Mouse (Mus musculus): ENCODE measurements around the gene Foxp1. TPM values are rescaled to one million over a fixed set of nuclear protein-coding genes. Genes with fewer than 3 reads are reported as not detected.
A peak's percentile ranks its signal among the peaks of the same experiment; 100 is the strongest.

Foxp1 gene
- total RNA-seq, 2 experiments from 2014 or later = 142 TPM

- intact Hi-C loops (cut with DNase I) = no loop called here
- no peak for DNase-seq (ENCODE audit: low spot score in 2 of 2)
Measured at GRCm38 (mm10) chr6:99453763-99454520, 68.6 kb downstream of the Foxp1 start.

GRCm38 (mm10) chr6:99452638-99453185 is 69.8 kb downstream of the Foxp1 start:
- no peak for DNase-seq (ENCODE audit: low spot score in 2 of 2)
- intact Hi-C loops (cut with DNase I) = no loop called here

- intact Hi-C loops (cut with DNase I) = no loop called here
- DNase-seq (ENCODE audit: low spot score in 2 of 2) = no peak
Measured at GRCm38 (mm10) chr6:99451479-99451878, 71.0 kb downstream of the Foxp1 start.

GRCm38 (mm10) chr6:99447447-99447846 is 75.1 kb downstream of the Foxp1 start:
- intact Hi-C loops (cut with DNase I) = loop anchor here (5.0 kb wide), 1 partner anchor 180 kb away; no protein-coding TSS in a partner anchor
- DNase-seq (ENCODE audit: low spot score in 2 of 2) = peak in 1 of 2 experiments; percentile 17

- no peak for DNase-seq (ENCODE audit: low spot score in 2 of 2)
- intact Hi-C loops (cut with DNase I) = loop anchor here (5.0 kb wide), 1 partner anchor 180 kb away; no protein-coding TSS in a partner anchor
Measured at GRCm38 (mm10) chr6:99446801-99447415, 75.6 kb downstream of the Foxp1 start.

- intact Hi-C loops (cut with DNase I) = no loop called here
- no peak for DNase-seq (ENCODE audit: low spot score in 2 of 2)
Measured at GRCm38 (mm10) chr6:99443460-99443859, 79.1 kb downstream of the Foxp1 start.

- DNase-seq (ENCODE audit: low spot score in 2 of 2) = peak; percentile 37 to 53
- intact Hi-C loops (cut with DNase I) = no loop called here
Measured at GRCm38 (mm10) chr6:99441100-99441499, 81.4 kb downstream of the Foxp1 start.

- DNase-seq (ENCODE audit: low spot score in 2 of 2) = no peak
- intact Hi-C loops (cut with DNase I) = no loop called here
Measured at GRCm38 (mm10) chr6:99440606-99441005, 81.9 kb downstream of the Foxp1 start.

- intact Hi-C loops (cut with DNase I) = no loop called here
- DNase-seq (ENCODE audit: low spot score in 2 of 2) = no peak
Measured at GRCm38 (mm10) chr6:99439878-99440361, 82.6 kb downstream of the Foxp1 start.

- DNase-seq (ENCODE audit: low spot score in 2 of 2) = no peak
- intact Hi-C loops (cut with DNase I) = no loop called here
Measured at GRCm38 (mm10) chr6:99439214-99439877, 83.2 kb downstream of the Foxp1 start.

- intact Hi-C loops (cut with DNase I) = no loop called here
- DNase-seq (ENCODE audit: low spot score in 2 of 2) = no peak
Measured at GRCm38 (mm10) chr6:99436371-99436770, 86.2 kb downstream of the Foxp1 start.

GRCm38 (mm10) chr6:99435140-99435539 is 87.4 kb downstream of the Foxp1 start:
- intact Hi-C loops (cut with DNase I) = no loop called here
- DNase-seq (ENCODE audit: low spot score in 2 of 2) = no peak

- intact Hi-C loops (cut with DNase I) = no loop called here
- DNase-seq (ENCODE audit: low spot score in 2 of 2) = no peak
Measured at GRCm38 (mm10) chr6:99433006-99433405, 89.5 kb downstream of the Foxp1 start.

GRCm38 (mm10) chr6:99431941-99432340 is 90.6 kb downstream of the Foxp1 start:
- intact Hi-C loops (cut with DNase I) = no loop called here
- DNase-seq (ENCODE audit: low spot score in 2 of 2) = no peak

GRCm38 (mm10) chr6:99430560-99430959 is 92.0 kb downstream of the Foxp1 start:
- no peak for DNase-seq (ENCODE audit: low spot score in 2 of 2)
- intact Hi-C loops (cut with DNase I) = no loop called here

GRCm38 (mm10) chr6:99429378-99430131 is 93.0 kb downstream of the Foxp1 start:
- intact Hi-C loops (cut with DNase I) = no loop called here
- no peak for DNase-seq (ENCODE audit: low spot score in 2 of 2)

- intact Hi-C loops (cut with DNase I) = no loop called here
- no peak for DNase-seq (ENCODE audit: low spot score in 2 of 2)
Measured at GRCm38 (mm10) chr6:99428961-99429360, 93.6 kb downstream of the Foxp1 start.

- no peak for DNase-seq (ENCODE audit: low spot score in 2 of 2)
- intact Hi-C loops (cut with DNase I) = no loop called here
Measured at GRCm38 (mm10) chr6:99427301-99427700, 95.2 kb downstream of the Foxp1 start.

- no peak for DNase-seq (ENCODE audit: low spot score in 2 of 2)
- intact Hi-C loops (cut with DNase I) = no loop called here
Measured at GRCm38 (mm10) chr6:99425044-99425443, 97.5 kb downstream of the Foxp1 start.
